9 mouse cellular contexts compared by ENCODE assay signal in genomic region chr11:6390376-6391053, GRCm38 (mm10). TPM values are rescaled to one million over a fixed set of nuclear protein-coding genes. Genes with fewer than 3 reads are reported as not detected.
A peak's percentile ranks its signal among the peaks of the same experiment; 100 is the strongest.
DNase-seq lines count a peak whose midpoint lies in the region; ATAC-seq and TF ChIP-seq lines count a peak whose summit lies in the region.
"Had no signal": no experiment of that assay in that cellular context is flagged by ENCODE, and none has a peak within 500 bp of the region (broad histone marks: within the 10 kb centered on the region; RNA-seq: fewer than 3 reads in every experiment).

No protein-coding gene starts in this region.

- ATAC-seq in heart, embryonic 11.5 days (replicated peaks; ENCODE audit: insufficient number of reproducible peaks, low FRiP score, low TSS enrichment): no peak
- ATAC-seq in forebrain, embryonic 13.5 days: no peak
- ATAC-seq in liver, embryonic 14.5 days (ENCODE audit: insufficient read depth): no peak

- H3K9me3 ChIP-seq in heart, embryonic 11.5 days (replicated peaks; ENCODE audit: control insufficient read depth, low read length): no peaks in the 10 kb centered on the region
- no peaks in the 10 kb centered on the region for H3K9me3 ChIP-seq in forebrain, embryonic 13.5 days (replicated peaks)
- no peaks in the 10 kb centered on the region for H3K9me3 ChIP-seq in liver, embryonic 14.5 days (ENCODE audit: control insufficient read depth, low read length)

- TF ChIP-seq CTCF in C2C12 (IDR thresholded peaks at IDR 0.05; ENCODE audit: control insufficient read depth, insufficient read depth, insufficient read length): no peak
- no peak for TF ChIP-seq CTCF in liver, embryonic 14.5 days (IDR thresholded peaks at IDR 0.05; ENCODE audit: low read depth)

- peaks cover 9% of the 10 kb centered on the region for H3K36me3 ChIP-seq in heart, embryonic 11.5 days (ENCODE audit: control insufficient read depth, insufficient read depth, low read length)
- H3K36me3 ChIP-seq in C2C12 (ENCODE audit: control insufficient read depth, insufficient read depth): peaks cover 8% of the 10 kb centered on the region
- peaks cover 41% of the 10 kb centered on the region for H3K36me3 ChIP-seq in forebrain, embryonic 13.5 days (ENCODE audit: poor library complexity, severe bottlenecking)
- no peaks in the 10 kb centered on the region; the same call in 1 of the 2 replicates for H3K36me3 ChIP-seq in liver, embryonic 14.5 days (replicated peaks; ENCODE audit: control insufficient read depth, insufficient read depth, low read depth)

- H3K4me1 ChIP-seq in heart, embryonic 11.5 days (ENCODE audit: control insufficient read depth, insufficient read depth, low read length): peaks cover 7% of the 10 kb centered on the region; the same call in 1 of the 2 replicates
- peaks cover 38% of the 10 kb centered on the region for H3K4me1 ChIP-seq in forebrain, embryonic 13.5 days
- H3K4me1 ChIP-seq in liver, embryonic 14.5 days (replicated peaks; ENCODE audit: control insufficient read depth in 2 of 2, insufficient read depth in 2 of 2, low read length in 1 of 2): peaks cover 3 to 23% of the 10 kb centered on the region in 2 experiments; a peak in 3 of 4 replicates

- 0 out of 2 replicates have a peak overlapping the region, but pooled peaks have one; percentile 89 for H3K9ac ChIP-seq in heart, embryonic 11.5 days (ENCODE audit: low read depth, low read length)
- peak overlapping the region; percentile 98 for H3K9ac ChIP-seq in forebrain, embryonic 13.5 days
- peak overlapping the region; percentile 73 for H3K9ac ChIP-seq in liver, embryonic 14.5 days (replicated peaks)

- H3K4me3 ChIP-seq in heart, embryonic 11.5 days (ENCODE audit: low read depth, low read length): peak overlapping the region; percentile 67; the same call in 1 of the 2 replicates
- peak overlapping the region; percentile 93 for H3K4me3 ChIP-seq in C2C12 (ENCODE audit: insufficient read depth, poor library complexity, severe bottlenecking)
- peak overlapping the region; percentile 95 for H3K4me3 ChIP-seq in forebrain, embryonic 13.5 days
- peak overlapping the region; percentile 24 to 68; a peak in 3 of 4 replicates for H3K4me3 ChIP-seq in liver, embryonic 14.5 days (ENCODE audit: insufficient read depth in 1 of 2, low read depth in 2 of 2, low read length in 2 of 2)

- H3K79me2 ChIP-seq in C2C12 (ENCODE audit: control insufficient read depth, insufficient read depth): peaks cover 38% of the 10 kb centered on the region

- H3ac ChIP-seq in C2C12 (ENCODE audit: control insufficient read depth, insufficient read length, low read depth): no peak overlapping the region

- H3K79me3 ChIP-seq in C2C12 (ENCODE audit: low read depth): peaks cover 13% of the 10 kb centered on the region

- no peak for TF ChIP-seq EP300 in liver, embryonic 14.5 days (IDR thresholded peaks at IDR 0.05; ENCODE audit: low read depth)

- peak overlapping the region; percentile 69 for H3K4me2 ChIP-seq in heart, embryonic 11.5 days
- peak overlapping the region; percentile 85 for H3K4me2 ChIP-seq in forebrain, embryonic 13.5 days
- peak overlapping the region; percentile 65 for H3K4me2 ChIP-seq in liver, embryonic 14.5 days (ENCODE audit: low read depth)

- DNase-seq in heart, adult 8-10 months (ENCODE audit: low spot score): no peak
- no peak for DNase-seq in liver, embryonic 14.5 days (ENCODE audit: low read depth in 3 of 3, low spot score in 3 of 3)
- DNase-seq in ovary, postnatal 36 days (ENCODE audit: low spot score): no peak
- no peak for DNase-seq in urinary bladder, postnatal 36 days (ENCODE audit: low spot score in 2 of 2)
- DNase-seq in ovary, adult 18-20 months (ENCODE audit: low spot score): no peak
- DNase-seq: right cerebral cortex, postnatal 14 days had no signal

- H3K27me3 ChIP-seq in heart, embryonic 11.5 days (ENCODE audit: control insufficient read depth, insufficient read depth, low read length): no peaks in the 10 kb centered on the region
- H3K27me3 ChIP-seq in C2C12 (ENCODE audit: control insufficient read depth, insufficient read depth, insufficient read length): no peaks in the 10 kb centered on the region
- H3K27me3 ChIP-seq in forebrain, embryonic 13.5 days: no peaks in the 10 kb centered on the region
- H3K27me3 ChIP-seq in liver, embryonic 14.5 days (ENCODE audit: control insufficient read depth, insufficient read depth, low read length): no peaks in the 10 kb centered on the region

- WGBS in heart, embryonic 11.5 days (ENCODE audit: insufficient replicate concordance): 86% methylated on average over 8 of the region's 8 CpGs
- 86% methylated on average over 8 of the region's 8 CpGs for WGBS in forebrain, embryonic 13.5 days
- 76% methylated on average over 8 of the region's 8 CpGs for WGBS in liver, embryonic 14.5 days (ENCODE audit: insufficient replicate concordance)

- no peak overlapping the region for H3K27ac ChIP-seq in heart, embryonic 11.5 days (ENCODE audit: low read depth, low read length)
- H3K27ac ChIP-seq in forebrain, embryonic 13.5 days: no peak overlapping the region
- no peak overlapping the region for H3K27ac ChIP-seq in liver, embryonic 14.5 days

TF ChIP-seq in C2C12, 6 proteins besides CTCF, POLR2A, EP300 and RAD21:
- TF ChIP-seq USF1 (IDR thresholded peaks at IDR 0.05; ENCODE audit: low read depth) (no peak), MYOD1 (IDR thresholded peaks at IDR 0.05; ENCODE audit: control insufficient read depth, insufficient read length, low read depth) (no peak), CEBPB (IDR thresholded peaks at IDR 0.05; ENCODE audit: low read depth) (no peak), FOSL1 (IDR thresholded peaks at IDR 0.05; ENCODE audit: insufficient read depth, low read length, poor library complexity, severe bottlenecking) (no peak), MYOG (IDR thresholded peaks at IDR 0.05; ENCODE audit: control insufficient read depth, extremely low read depth, insufficient read length) (no peak)
TF ChIP-seq in C2C12: peak in this region for 0.

RNA-seq across cellular contexts. Expression of gene Zmiz2, which starts 1.6 kb away (rescaled TPM):
- polyA plus RNA-seq in heart, embryonic 11.5 days (2014; fragmentation: Nextera tagmentation; extraction: Ambion mirVana): 6.8 and 7.9 TPM in 2 replicates
- 10 to 100 TPM; 37.1 to 38.7 (median 37.5) TPM for total RNA-seq in heart, adult 8-10 months (2022)
- polyA plus RNA-seq in C2C12 (2012; fragmentation: generic; extraction: Trizol): 33.0 TPM
- polyA plus RNA-seq in forebrain, embryonic 13.5 days (2015; fragmentation: Nextera tagmentation; extraction: Ambion mirVana): 29.1 and 31.1 TPM in 2 replicates
- polyA plus RNA-seq in liver, embryonic 14.5 days (2012; rRNA removed): 7.3 and 9.4 TPM in 2 replicates
- 3.9 and 4.1 TPM in 2 replicates for polyA plus RNA-seq in liver, embryonic 14.5 days (2014; fragmentation: Nextera tagmentation; extraction: Ambion mirVana)

RNA-seq across cellular contexts. Expression of gene Ppia, which starts 24.7 kb away (rescaled TPM):
- polyA plus RNA-seq in heart, embryonic 11.5 days (2014; fragmentation: Nextera tagmentation; extraction: Ambion mirVana): 4,475 and 4,598 TPM in 2 replicates
- 100 to 1,000 TPM; 262 to 310 (median 280) TPM for total RNA-seq in heart, adult 8-10 months (2022)
- 4,929 TPM for polyA plus RNA-seq in C2C12 (2012; fragmentation: generic; extraction: Trizol)
- 4,373 and 4,619 TPM in 2 replicates for polyA plus RNA-seq in forebrain, embryonic 13.5 days (2015; fragmentation: Nextera tagmentation; extraction: Ambion mirVana)
- 1,485 and 1,780 TPM in 2 replicates for polyA plus RNA-seq in liver, embryonic 14.5 days (2012; rRNA removed)
- polyA plus RNA-seq in liver, embryonic 14.5 days (2014; fragmentation: Nextera tagmentation; extraction: Ambion mirVana): 3,165 and 3,291 TPM in 2 replicates

RNA-seq across cellular contexts. Expression of gene H2afv, which starts 53.7 kb away (rescaled TPM):
- polyA plus RNA-seq in heart, embryonic 11.5 days (2014; fragmentation: Nextera tagmentation; extraction: Ambion mirVana): 353 and 356 TPM in 2 replicates
- total RNA-seq in heart, adult 8-10 months (2022): 10 to 100 TPM; 80.1 to 97.8 (median 88.2) TPM
- polyA plus RNA-seq in C2C12 (2012; fragmentation: generic; extraction: Trizol): 153 TPM
- polyA plus RNA-seq in forebrain, embryonic 13.5 days (2015; fragmentation: Nextera tagmentation; extraction: Ambion mirVana): 942 and 1,061 TPM in 2 replicates
- polyA plus RNA-seq in liver, embryonic 14.5 days (2012; rRNA removed): 35.2 and 44.2 TPM in 2 replicates
- 117 and 119 TPM in 2 replicates for polyA plus RNA-seq in liver, embryonic 14.5 days (2014; fragmentation: Nextera tagmentation; extraction: Ambion mirVana)
